Mouse (Mus musculus) ES-Bruce4 (cell line): Measurements from ENCODE around the gene Gpc5. TPM values are rescaled to one million over a fixed set of nuclear protein-coding genes. Genes with fewer than 3 reads are reported as not detected.

Experiments used
- H3K27ac ChIP-seq: 2 replicates; pipeline ENCODE4 v1.5.1; 2012; ENCODE audit warnings: low read length, inconsistent platforms; ENCODE audit not compliant: insufficient read depth
- H3K27me3 ChIP-seq: 2 replicates; pipeline ENCODE4 v1.6.1; 2012; ENCODE audit warnings: mild to moderate bottlenecking, low read length, inconsistent platforms; ENCODE audit not compliant: control insufficient read depth, poor library complexity, insufficient read depth, severe bottlenecking
- H3K36me3 ChIP-seq: 2 replicates; pipeline ENCODE4 v1.6.1; 2012; ENCODE audit warnings: inconsistent platforms, mild to moderate bottlenecking, low read length, moderate library complexity; ENCODE audit not compliant: control insufficient read depth, poor library complexity, insufficient read depth, severe bottlenecking
- H3K4me1 ChIP-seq: one replicate; pipeline ENCODE4 v1.8.1; 2011; ENCODE audit warnings: low read length; ENCODE audit not compliant: control insufficient read depth, insufficient read depth
- H3K4me3 ChIP-seq: 2 replicates; pipeline ENCODE4 v1.5.1; 2011; ENCODE audit warnings: low read depth, mild to moderate bottlenecking, low read length
- H3K9ac ChIP-seq: 2 replicates; pipeline ENCODE4 v1.6.1; 2012; ENCODE audit warnings: low read depth, mild to moderate bottlenecking, inconsistent platforms; ENCODE audit not compliant: poor library complexity, severe bottlenecking
- H3K9me3 ChIP-seq: replicated peaks from 2 replicates; pipeline ENCODE4 v1.6.1; 2012; ENCODE audit warnings: mild to moderate bottlenecking, low read length, inconsistent platforms; ENCODE audit not compliant: control insufficient read depth, poor library complexity, insufficient read depth, severe bottlenecking
- CTCF ChIP-seq: IDR thresholded peaks from one replicate; pipeline ENCODE4 v1.8.1; 2011; ENCODE audit warnings: low read depth, low read length
- EP300 ChIP-seq: IDR thresholded peaks from 2 replicates; pipeline ENCODE4 v1.6.1; 2011; ENCODE audit warnings: low read depth, low read length; ENCODE audit not compliant: insufficient read depth
- POLR2A ChIP-seq: IDR thresholded peaks from one replicate; pipeline ENCODE4 v1.8.1; 2011; ENCODE audit warnings: low read length; ENCODE audit not compliant: insufficient read depth
- polyA plus RNA-seq: library from polyadenylated mRNA; stranded (reverse); fragments of >200 nt; gene quantifications from 2 replicates; pipeline ENCODE4 v1.2.4, GENCODE M21; 2011; ENCODE audit warnings: low read depth; ENCODE audit not compliant: missing spikeins, insufficient read depth, insufficient read length

Gpc5 gene
- polyA plus RNA-seq, 1 experiment: not detected

- no peak overlapping the region for H3K27ac ChIP-seq
- H3K27me3 ChIP-seq: no peaks in the 10 kb centered on the region
- H3K9ac ChIP-seq: no peak overlapping the region
- TF ChIP-seq POLR2A (no peak), EP300 (no peak), CTCF (no peak)
- no peaks in the 10 kb centered on the region for H3K36me3 ChIP-seq
- H3K4me1 ChIP-seq: no peaks in the 10 kb centered on the region
- no peaks in the 10 kb centered on the region for H3K9me3 ChIP-seq
- no peak overlapping the region for H3K4me3 ChIP-seq
Observed at GRCm38 (mm10) chr14:115156597-115156996, 64.6 kb downstream of the Gpc5 start.

GRCm38 (mm10) chr14:115177322-115177836, 85.4 kb downstream of the Gpc5 start:
- TF ChIP-seq CTCF: no peak
- no peak for TF ChIP-seq POLR2A
- no peak for TF ChIP-seq EP300
- Histone ChIP-seq H3K9me3 (no peaks in the 10 kb centered on the region), H3K4me3 (no peak overlapping the region), H3K4me1 (no peaks in the 10 kb centered on the region), H3K36me3 (no peaks in the 10 kb centered on the region), H3K27me3 (no peaks in the 10 kb centered on the region), H3K27ac (no peak overlapping the region), H3K9ac (no peak overlapping the region)

- H3K4me1 ChIP-seq: no peaks in the 10 kb centered on the region
- H3K4me3 ChIP-seq: no peak overlapping the region
- no peaks in the 10 kb centered on the region for H3K36me3 ChIP-seq
- H3K27ac ChIP-seq: no peak overlapping the region
- no peaks in the 10 kb centered on the region for H3K9me3 ChIP-seq
- no peak overlapping the region for H3K9ac ChIP-seq
- TF ChIP-seq CTCF (no peak), EP300 (no peak), POLR2A (no peak)
- no peaks in the 10 kb centered on the region for H3K27me3 ChIP-seq
Observed at GRCm38 (mm10) chr14:115179925-115180324, 87.9 kb downstream of the Gpc5 start.

GRCm38 (mm10) chr14:115188256-115188655, 96.2 kb downstream of the Gpc5 start:
- Histone ChIP-seq H3K4me3 (no peak overlapping the region), H3K9ac (no peak overlapping the region), H3K27ac (no peak overlapping the region), H3K9me3 (no peaks in the 10 kb centered on the region), H3K4me1 (no peaks in the 10 kb centered on the region), H3K36me3 (no peaks in the 10 kb centered on the region), H3K27me3 (no peaks in the 10 kb centered on the region)
- TF ChIP-seq EP300: no peak
- no peak for TF ChIP-seq POLR2A
- no peak for TF ChIP-seq CTCF

- no peak for TF ChIP-seq CTCF
- Histone ChIP-seq H3K27me3 (no peaks in the 10 kb centered on the region), H3K9ac (no peak overlapping the region), H3K4me1 (no peaks in the 10 kb centered on the region), H3K36me3 (no peaks in the 10 kb centered on the region), H3K27ac (no peak overlapping the region), H3K4me3 (no peak overlapping the region), H3K9me3 (no peaks in the 10 kb centered on the region)
Observed at GRCm38 (mm10) chr14:115228075-115228474, 136.1 kb downstream of the Gpc5 start.

GRCm38 (mm10) chr14:115236387-115236786, 144.4 kb downstream of the Gpc5 start:
- Histone ChIP-seq H3K36me3 (no peaks in the 10 kb centered on the region), H3K27ac (no peak overlapping the region), H3K27me3 (no peaks in the 10 kb centered on the region), H3K4me1 (no peaks in the 10 kb centered on the region), H3K4me3 (no peak overlapping the region), H3K9me3 (no peaks in the 10 kb centered on the region), H3K9ac (no peak overlapping the region)
- TF ChIP-seq EP300 (no peak), POLR2A (no peak), CTCF (no peak)
